Comparison of ENCODE assay signal across 11 mouse cellular contexts in genomic region chr8:12555515-12556145, GRCm38 (mm10). TPM values are rescaled to one million over a fixed set of nuclear protein-coding genes. Genes with fewer than 3 reads are reported as not detected.
DNase-seq lines count a peak whose midpoint lies in the region; ATAC-seq and TF ChIP-seq lines count a peak whose summit lies in the region.
"Had no signal": no experiment of that assay in that cellular context is flagged by ENCODE, and none has a peak within 500 bp of the region (broad histone marks: within the 10 kb centered on the region; RNA-seq: fewer than 3 reads in every experiment).

No protein-coding gene starts in this region.

- peaks cover 8% of the 10 kb centered on the region for H3K4me1 ChIP-seq in E14TG2a.4 (replicated peaks; ENCODE audit: low read depth, low read length)
- H3K4me1 ChIP-seq in kidney, embryonic 15.5 days, result no peaks in the 10 kb centered on the region

- no peak overlapping the region for H3K4me2 ChIP-seq in kidney, embryonic 15.5 days
- H3K4me2 ChIP-seq: forebrain, embryonic 12.5 days had no signal

- no peak overlapping the region for H3K4me3 ChIP-seq in E14TG2a.4 (replicated peaks; ENCODE audit: low read length)
- H3K4me3 ChIP-seq in kidney, embryonic 15.5 days (replicated peaks), result no peak overlapping the region
- H3K4me3 ChIP-seq: forebrain, embryonic 12.5 days had no signal

- peak; percentile 28 for TF ChIP-seq CTCF in E14TG2a.4 (conservative IDR thresholded peaks at IDR 0.05; ENCODE audit: low read length)

- ATAC-seq in kidney, embryonic 15.5 days (replicated peaks; ENCODE audit: low FRiP score), result no peak

- peaks cover 29% of the 10 kb centered on the region for H3K27me3 ChIP-seq in E14TG2a.4 (ENCODE audit: insufficient read depth, low read length)
- peaks cover 64% of the 10 kb centered on the region for H3K27me3 ChIP-seq in kidney, embryonic 15.5 days

- DNase-seq in kidney, postnatal 4 days, result peak; percentile 20 to 26
- no peak for DNase-seq in kidney, postnatal 14 days
- peak; percentile 52 for DNase-seq in ES-CJ7 (ENCODE audit: low read depth, low spot score)
- peak; percentile 75 for DNase-seq in mesoderm, embryonic 11.5 days (ENCODE audit: low read depth, low spot score)
- DNase-seq in thymus, postnatal 14 days, result no peak
- DNase-seq: heart, adult 18-20 months; kidney, adult 11 months had no signal

- no peak overlapping the region for H3K27ac ChIP-seq in kidney, embryonic 15.5 days
- H3K27ac ChIP-seq: forebrain, embryonic 12.5 days had no signal

- WGBS in kidney, embryonic 15.5 days, result 39% methylated on average over 15 of the region's 15 CpGs

- no peak overlapping the region for H3K9ac ChIP-seq in kidney, embryonic 15.5 days
- H3K9ac ChIP-seq: forebrain, embryonic 12.5 days had no signal

- H3K36me3 ChIP-seq in E14TG2a.4 (ENCODE audit: insufficient read depth, low read length), result no peaks in the 10 kb centered on the region
- H3K36me3 ChIP-seq in kidney, embryonic 15.5 days, result no peaks in the 10 kb centered on the region
- H3K36me3 ChIP-seq: forebrain, embryonic 12.5 days had no signal

- H3K9me3 ChIP-seq in E14TG2a.4 (ENCODE audit: low read length), result peaks cover 6% of the 10 kb centered on the region
- H3K9me3 ChIP-seq in kidney, embryonic 15.5 days (replicated peaks), result 0 out of 2 replicates have a peak, but pooled peaks cover 4% of the 10 kb centered on the region

RNA-seq across cellular contexts. Expression of gene Spaca7, which starts 17.2 kb away (rescaled TPM):
- 0.87 and 1.1 TPM in 2 replicates for polyA plus RNA-seq in kidney, embryonic 15.5 days (2015; fragmentation: Nextera tagmentation; extraction: Ambion mirVana)
- polyA plus RNA-seq: forebrain, embryonic 12.5 days; small intestine, adult 2 months had no signal

Comparison
In these comparisons a context has a peak if more than half of its experiments do, and no peak if none do; other contexts are left out.
1. DNase-seq: peak in kidney, postnatal 4 days (2 of 2), ES-CJ7 (single experiment) and mesoderm, embryonic 11.5 days (single experiment); none in kidney, postnatal 14 days (single experiment) and thymus, postnatal 14 days (single experiment).